Mouse (Mus musculus) thymus, adult 2 months (tissue): ENCODE results near the gene P2rx4. TPM values are rescaled to one million over a fixed set of nuclear protein-coding genes. Genes with fewer than 3 reads are reported as not detected.

ENCODE experiments used
- DNase-seq: peaks from one replicate; pipeline ENCODE4 v3.0.0; 2021
- H3K27ac ChIP-seq: fragments of 200-500 bp; 2 replicates; pipeline ENCODE4 v1.5.1; 2012; ENCODE audit warnings: low read length, control low read depth; ENCODE audit not compliant: control insufficient read depth, insufficient read depth
- H3K27me3 ChIP-seq: fragments of 200-500 bp; 2 replicates; pipeline ENCODE4 v1.6.1; 2012; ENCODE audit warnings: mild to moderate bottlenecking, low read length, moderate library complexity, mixed read lengths; ENCODE audit not compliant: control insufficient read depth, insufficient read depth
- H3K36me3 ChIP-seq: fragments of 200-500 bp; 2 replicates; pipeline ENCODE4 v1.6.1; 2012; ENCODE audit warnings: mild to moderate bottlenecking, low read length, moderate library complexity; ENCODE audit not compliant: control insufficient read depth, insufficient read depth
- H3K4me1 ChIP-seq: fragments of 200-500 bp; replicated peaks from 2 replicates; pipeline ENCODE4 v1.6.1; 2012; ENCODE audit warnings: low read length; ENCODE audit not compliant: control insufficient read depth, insufficient read depth
- H3K4me3 ChIP-seq: fragments of 200-500 bp; 2 replicates; pipeline ENCODE4 v1.5.1; 2012; ENCODE audit warnings: mild to moderate bottlenecking, low read length, control low read depth, moderate library complexity; ENCODE audit not compliant: control insufficient read depth, insufficient read depth
- CTCF ChIP-seq: fragments of 200-500 bp; IDR thresholded peaks from 2 replicates; pipeline ENCODE4 v1.5.1; 2012; ENCODE audit warnings: mild to moderate bottlenecking, control low read depth, low read length, moderate library complexity, borderline replicate concordance; ENCODE audit not compliant: control insufficient read depth, poor library complexity, insufficient read depth; ENCODE audit errors: extremely low read depth
- POLR2A ChIP-seq: fragments of 200-500 bp; IDR thresholded peaks from 2 replicates; pipeline ENCODE4 v1.6.1; 2012; ENCODE audit warnings: mild to moderate bottlenecking, low read length, control low read depth, moderate library complexity; ENCODE audit not compliant: control insufficient read depth, poor library complexity, insufficient read depth; ENCODE audit errors: extremely low read depth
- WGBS: fragments of 180-500 bp; shearing (Covaris S2); methylation state at CpG from one replicate; pipeline ENCODE4 v1.1.7; 2018; 5-methylcytosine and 5-hydroxymethylcytosine counted together
- polyA plus RNA-seq: library from polyadenylated mRNA; depleted of rRNA; stranded (reverse); fragments of >200 nt; gene quantifications from 2 replicates; pipeline ENCODE4 v1.2.3, GENCODE M21; 2012; rRNA removed

The P2rx4 gene
- polyA plus RNA-seq, 1 experiment = 51.4 TPM

- no peak overlapping the region for H3K4me3 ChIP-seq
- H3K36me3 ChIP-seq = no peaks in the 10 kb centered on the region
- H3K27ac ChIP-seq = no peak overlapping the region
- TF ChIP-seq POLR2A (no peak), CTCF (no peak)
- WGBS = 79% methylated on average over 28 of the region's 28 CpGs
- DNase-seq = no peak
- H3K27me3 ChIP-seq = no peaks in the 10 kb centered on the region
- peaks cover 32% of the 10 kb centered on the region for H3K4me1 ChIP-seq
Observed at GRCm38 (mm10) chr5:122774743-122775611, 67.6 kb downstream of the P2rx4 start.

- H3K36me3 ChIP-seq = no peaks in the 10 kb centered on the region
- H3K27ac ChIP-seq = no peak overlapping the region
- H3K4me3 ChIP-seq = no peak overlapping the region
- H3K27me3 ChIP-seq = no peaks in the 10 kb centered on the region
- WGBS = 73% methylated on average over 14 of the region's 14 CpGs
- no peak for DNase-seq
- TF ChIP-seq POLR2A (no peak), CTCF (no peak)
- H3K4me1 ChIP-seq = peaks cover 33% of the 10 kb centered on the region
Observed at GRCm38 (mm10) chr5:122775646-122776286, 68.4 kb downstream of the P2rx4 start.

DNA sequence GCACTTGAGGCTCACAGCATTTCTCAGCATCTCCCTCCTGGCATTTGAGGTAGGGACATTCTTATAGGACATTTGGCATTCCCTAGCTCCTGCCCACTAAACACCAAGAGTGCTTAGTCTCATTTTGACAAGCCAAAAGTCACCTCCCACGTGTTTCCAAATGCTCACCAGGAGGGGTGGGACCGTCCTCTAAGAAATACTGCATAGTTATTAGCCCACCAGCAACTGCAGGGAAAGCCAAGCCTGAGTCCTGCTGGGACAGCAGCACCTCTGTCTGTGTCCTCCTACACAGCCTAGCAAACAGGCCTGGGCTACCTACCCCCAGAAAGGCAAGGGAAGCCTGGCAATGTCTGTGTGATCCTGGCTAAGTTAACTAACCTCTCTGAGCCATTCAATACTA, 70.0 kb downstream of the P2rx4 start:
- no peak for TF ChIP-seq POLR2A
- TF ChIP-seq CTCF = no peak
- no peak overlapping the region for H3K4me3 ChIP-seq
- 75% methylated on average over 2 of the region's 2 CpGs for WGBS
- no peak for DNase-seq
- H3K4me1 ChIP-seq = peaks cover 26% of the 10 kb centered on the region
- H3K36me3 ChIP-seq = no peaks in the 10 kb centered on the region
- no peak overlapping the region for H3K27ac ChIP-seq
- H3K27me3 ChIP-seq = no peaks in the 10 kb centered on the region

DNA sequence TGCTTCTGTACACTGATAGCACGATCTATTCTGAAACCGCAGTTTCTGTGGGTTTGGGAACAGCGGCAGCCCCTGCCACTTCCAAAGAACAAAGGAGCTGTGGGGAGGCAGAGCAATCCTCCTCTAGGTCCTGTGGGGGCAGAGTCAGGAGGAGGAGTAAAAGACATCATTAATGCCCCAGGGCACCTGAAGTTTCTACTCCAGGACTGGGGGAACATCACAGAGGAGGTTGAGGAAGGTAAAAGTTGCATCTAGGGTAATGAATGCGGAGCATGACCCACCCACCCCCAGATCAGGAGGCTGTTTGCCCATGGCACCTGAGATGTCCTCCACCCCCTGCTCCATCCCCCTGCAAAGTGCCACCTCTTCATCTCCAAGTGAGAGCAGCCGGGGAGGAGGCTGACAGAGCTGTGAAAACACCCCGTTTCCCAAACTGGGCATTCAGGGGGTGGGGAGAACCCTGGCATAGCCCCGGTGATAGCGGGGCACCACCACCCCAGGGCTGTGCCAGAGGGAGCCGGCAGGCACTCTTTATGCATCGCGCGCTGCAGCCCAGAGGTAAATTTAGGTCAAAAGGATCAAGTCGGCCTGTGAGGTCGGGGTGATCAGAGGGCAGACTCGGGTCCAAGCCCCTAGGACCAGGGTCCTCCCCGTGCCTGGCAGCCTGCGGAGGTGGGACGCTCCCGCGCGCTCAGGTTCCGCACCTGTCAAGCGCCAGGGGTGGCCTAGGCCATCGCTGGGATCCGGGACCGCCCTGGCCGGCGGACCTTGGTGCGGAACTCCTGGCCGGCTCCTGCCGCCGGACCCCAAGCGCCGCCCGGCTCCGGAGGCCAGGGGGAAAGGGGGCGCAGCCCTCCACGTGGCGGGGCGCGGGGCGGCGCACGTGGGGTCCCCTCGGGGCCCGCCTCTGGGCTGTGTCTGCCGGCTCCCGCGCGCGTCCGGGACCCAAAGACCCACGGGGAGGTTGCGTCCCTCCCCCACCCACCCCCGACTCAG, 71.2 kb downstream of the P2rx4 start:
- H3K4me3 ChIP-seq = peak overlapping the region; percentile 89
- TF ChIP-seq POLR2A (0 out of 2 replicates have a peak, but pooled peaks have one; percentile 22), CTCF (no peak)
- H3K36me3 ChIP-seq = no peaks in the 10 kb centered on the region
- peaks cover 26% of the 10 kb centered on the region for H3K4me1 ChIP-seq
- H3K27me3 ChIP-seq = no peaks in the 10 kb centered on the region
- H3K27ac ChIP-seq = no peak overlapping the region
- WGBS = under 1% methylated on average over 49 of the region's 55 CpGs
- peak; percentile 31 for DNase-seq

Other genes with a start within 250 kb of the P2rx4 start
- 84.7 and 175 TPM in 2 replicates for gene Atp2a2, start 205.3 kb upstream of the P2rx4 start, polyA plus RNA-seq
- 0.52 and 1.6 TPM in 2 replicates for gene Ift81, start 93.0 kb upstream of the P2rx4 start, polyA plus RNA-seq
- 12.9 and 18.5 TPM in 2 replicates for gene P2rx7, start 63.6 kb upstream of the P2rx4 start, polyA plus RNA-seq
- gene Camkk2, start 71.9 kb downstream of the P2rx4 start, polyA plus RNA-seq = 31.1 and 40.9 TPM in 2 replicates
- 463 and 489 TPM in 2 replicates for gene Anapc5, start 113.8 kb downstream of the P2rx4 start, polyA plus RNA-seq
- 21.7 and 24.7 TPM in 2 replicates for gene Rnf34, start 142.5 kb downstream of the P2rx4 start, polyA plus RNA-seq